Mouse (Mus musculus) MEL (cell line): ENCODE results near the gene Rpl19. TPM values are rescaled to one million over a fixed set of nuclear protein-coding genes. Genes with fewer than 3 reads are reported as not detected.

ENCODE experiments used
- DNase-seq: peaks from one replicate; pipeline ENCODE4 v3.0.0; 2011; ENCODE audit warnings: low read depth, low spot score
- H3K27ac ChIP-seq: 2 replicates; pipeline ENCODE4 v1.5.1; 2012; ENCODE audit warnings: low read depth, mild to moderate bottlenecking, control low read depth, low read length, moderate library complexity; ENCODE audit not compliant: control insufficient read depth
- H3K27me3 ChIP-seq, 2 experiments: fragments of 150-350 bp in 1 of 2; sonication (generic) in 1 of 2; 2 replicates each; pipeline ENCODE4 v1.6.1; 2012; ENCODE audit warnings: low read length in 2 of 2, mild to moderate bottlenecking in 2 of 2, improper control_type of control experiment in 1 of 2, moderate library complexity in 1 of 2; ENCODE audit not compliant: insufficient read depth in 2 of 2, control insufficient read depth in 1 of 2
- H3K36me3 ChIP-seq, 2 experiments: 2 replicates each; pipeline ENCODE4 v1.6.1; 2012 to 2014; ENCODE audit warnings: low read length in 2 of 2, improper control_type of control experiment in 1 of 2, inconsistent platforms in 1 of 2, mild to moderate bottlenecking in 1 of 2; ENCODE audit not compliant: insufficient read depth in 2 of 2, control insufficient read depth in 1 of 2
- H3K4me1 ChIP-seq, 2 experiments: fragments of 150-350 bp in 1 of 2; sonication (generic) in 1 of 2; 2 replicates each; pipeline ENCODE4 v1.6.1; 2012; ENCODE audit warnings: low read length in 2 of 2, improper control_type of control experiment in 1 of 2, mild to moderate bottlenecking in 1 of 2; ENCODE audit not compliant: insufficient read depth in 2 of 2, control insufficient read depth in 1 of 2
- H3K4me3 ChIP-seq, 2 experiments: fragments of 150-350 bp in 1 of 2; sonication (generic) in 1 of 2; 2 replicates each; pipeline ENCODE4 v1.5.1; 2012; ENCODE audit warnings: low read depth in 2 of 2, low read length in 2 of 2, mild to moderate bottlenecking in 2 of 2, moderate library complexity in 2 of 2, control low read depth in 1 of 2, improper control_type of control experiment in 1 of 2; ENCODE audit not compliant: control insufficient read depth in 1 of 2, insufficient read depth in 1 of 2
- H3K79me2 ChIP-seq: 2 replicates; pipeline ENCODE4 v1.6.1; 2012; ENCODE audit warnings: mild to moderate bottlenecking, low read length, moderate library complexity; ENCODE audit not compliant: control insufficient read depth, poor library complexity, insufficient read depth
- H3K9ac ChIP-seq: 2 replicates; pipeline ENCODE4 v1.6.1; 2012; ENCODE audit warnings: low read depth, mild to moderate bottlenecking, control low read depth, low read length, moderate library complexity; ENCODE audit not compliant: control insufficient read depth, poor library complexity, severe bottlenecking
- H3K9me3 ChIP-seq: fragments of 150-350 bp; sonication (generic); replicated peaks from 2 replicates; pipeline ENCODE4 v1.6.1; 2012; ENCODE audit warnings: mild to moderate bottlenecking, low read length, improper control_type of control experiment, moderate library complexity; ENCODE audit not compliant: insufficient read depth
- BHLHE40 ChIP-seq: IDR thresholded peaks from 2 replicates; pipeline ENCODE4 v1.6.1; 2012; ENCODE audit warnings: low read depth, mild to moderate bottlenecking, inconsistent platforms, low read length, improper control_type of control experiment, borderline replicate concordance
- CTCF ChIP-seq, 3 experiments: IDR thresholded peaks in 2 of 3; conservative IDR thresholded peaks in 1 of 3; 2 replicates each; pipeline ENCODE4 v1.5.1; 2011 to 2012; ENCODE audit warnings: low read length in 3 of 3, low read depth in 2 of 3, mild to moderate bottlenecking in 2 of 3, improper control_type of control experiment in 1 of 3, inconsistent platforms in 1 of 3, mixed read lengths in 1 of 3, moderate library complexity in 1 of 3; ENCODE audit not compliant: control insufficient read depth in 1 of 3, insufficient read depth in 1 of 3, poor library complexity in 1 of 3, severe bottlenecking in 1 of 3
- ETS1 ChIP-seq: IDR thresholded peaks from 2 replicates; pipeline ENCODE4 v1.6.1; 2012; ENCODE audit warnings: low read depth, mild to moderate bottlenecking, inconsistent platforms, low read length, improper control_type of control experiment, moderate library complexity
- GABPA ChIP-seq: IDR thresholded peaks from 2 replicates; pipeline ENCODE4 v1.6.1; 2012; ENCODE audit warnings: low read depth, mild to moderate bottlenecking, inconsistent platforms, low read length, improper control_type of control experiment, moderate library complexity
- GATA1 ChIP-seq: IDR thresholded peaks from 2 replicates; pipeline ENCODE4 v1.6.1; 2011; ENCODE audit warnings: low read depth, low read length, improper control_type of control experiment
- HCFC1 ChIP-seq: IDR thresholded peaks from 2 replicates; pipeline ENCODE4 v1.6.1; 2012; ENCODE audit warnings: low read depth, mild to moderate bottlenecking, inconsistent platforms, low read length, improper control_type of control experiment, moderate library complexity
- KAT2A ChIP-seq: conservative IDR thresholded peaks from 2 replicates; pipeline ENCODE4 v1.6.1; 2012; ENCODE audit warnings: low read depth, low read length, improper control_type of control experiment, inconsistent platforms
- MAX ChIP-seq: IDR thresholded peaks from 2 replicates; pipeline ENCODE4 v1.6.1; 2011; ENCODE audit warnings: low read length, improper control_type of control experiment
- MEF2A ChIP-seq: IDR thresholded peaks from 2 replicates; pipeline ENCODE4 v1.6.1; 2014; ENCODE audit warnings: low read depth, mild to moderate bottlenecking, inconsistent platforms, low read length, improper control_type of control experiment; ENCODE audit not compliant: poor library complexity, insufficient replicate concordance, severe bottlenecking; ENCODE audit errors: extremely low read depth
- NRF1 ChIP-seq: IDR thresholded peaks from 2 replicates; pipeline ENCODE4 v1.6.1; 2014; ENCODE audit warnings: low read depth, mild to moderate bottlenecking, inconsistent platforms, low read length, improper control_type of control experiment, moderate library complexity; ENCODE audit not compliant: poor library complexity, insufficient read depth, severe bottlenecking
- POLR2A ChIP-seq, 2 experiments: IDR thresholded peaks; 2 replicates each; pipeline ENCODE4 v1.6.1; 2011 to 2012; ENCODE audit warnings: low read length in 2 of 2, mild to moderate bottlenecking in 2 of 2, control low read depth in 1 of 2, improper control_type of control experiment in 1 of 2, low read depth in 1 of 2, moderate library complexity in 1 of 2; ENCODE audit not compliant: control insufficient read depth in 1 of 2, insufficient read depth in 1 of 2, poor library complexity in 1 of 2
- POLR2AphosphoS2 ChIP-seq: IDR thresholded peaks from 2 replicates; pipeline ENCODE4 v1.6.1; 2011; ENCODE audit warnings: low read length, improper control_type of control experiment
- TAL1 ChIP-seq: IDR thresholded peaks from 2 replicates; pipeline ENCODE4 v1.6.1; 2012; ENCODE audit warnings: mild to moderate bottlenecking, inconsistent platforms, low read length, moderate library complexity, mixed read lengths
- USF1 ChIP-seq: IDR thresholded peaks from 2 replicates; pipeline ENCODE4 v1.6.1; 2014; ENCODE audit warnings: low read depth, mild to moderate bottlenecking, inconsistent platforms, low read length, improper control_type of control experiment, moderate library complexity
- USF2 ChIP-seq, 2 experiments: IDR thresholded peaks; 2 replicates each; pipeline ENCODE4 v1.6.1; 2011 to 2012; ENCODE audit warnings: improper control_type of control experiment in 2 of 2, low read length in 2 of 2, borderline replicate concordance in 1 of 2, inconsistent platforms in 1 of 2, low read depth in 1 of 2, mild to moderate bottlenecking in 1 of 2; ENCODE audit not compliant: insufficient read depth in 1 of 2
- ZC3H11A ChIP-seq: IDR thresholded peaks from 2 replicates; pipeline ENCODE4 v1.6.1; 2012; ENCODE audit warnings: low read depth, mild to moderate bottlenecking, inconsistent platforms, low read length, improper control_type of control experiment
- ZNF384 ChIP-seq: IDR thresholded peaks from 2 replicates; pipeline ENCODE4 v1.6.1; 2012; ENCODE audit warnings: low read depth, mild to moderate bottlenecking, inconsistent platforms, low read length, improper control_type of control experiment
- polyA plus RNA-seq, 2 experiments: library from polyadenylated mRNA; stranded (reverse) in 1 of 2; unstranded in 1 of 2; fragments of >175 nt in 1 of 2; fragments of >200 nt in 1 of 2; gene quantifications; 2 replicates each; pipeline versions ENCODE4 v1.2.1 to v1.2.4; 2012; ENCODE audit warnings: low replicate concordance in 2 of 2, low read depth in 1 of 2; ENCODE audit not compliant: insufficient read length in 2 of 2, insufficient read depth in 1 of 2, missing spikeins in 1 of 2
- total RNA-seq: library from RNA; depleted of rRNA; stranded (reverse); fragments of 300-350 nt; gene quantifications from 2 replicates; pipeline ENCODE4 v1.2.3, GENCODE M21; 2012

The Rpl19 gene
- total and polyA plus RNA-seq, 3 experiments, result 210 to 4,715 (median 2,650) TPM

DNA sequence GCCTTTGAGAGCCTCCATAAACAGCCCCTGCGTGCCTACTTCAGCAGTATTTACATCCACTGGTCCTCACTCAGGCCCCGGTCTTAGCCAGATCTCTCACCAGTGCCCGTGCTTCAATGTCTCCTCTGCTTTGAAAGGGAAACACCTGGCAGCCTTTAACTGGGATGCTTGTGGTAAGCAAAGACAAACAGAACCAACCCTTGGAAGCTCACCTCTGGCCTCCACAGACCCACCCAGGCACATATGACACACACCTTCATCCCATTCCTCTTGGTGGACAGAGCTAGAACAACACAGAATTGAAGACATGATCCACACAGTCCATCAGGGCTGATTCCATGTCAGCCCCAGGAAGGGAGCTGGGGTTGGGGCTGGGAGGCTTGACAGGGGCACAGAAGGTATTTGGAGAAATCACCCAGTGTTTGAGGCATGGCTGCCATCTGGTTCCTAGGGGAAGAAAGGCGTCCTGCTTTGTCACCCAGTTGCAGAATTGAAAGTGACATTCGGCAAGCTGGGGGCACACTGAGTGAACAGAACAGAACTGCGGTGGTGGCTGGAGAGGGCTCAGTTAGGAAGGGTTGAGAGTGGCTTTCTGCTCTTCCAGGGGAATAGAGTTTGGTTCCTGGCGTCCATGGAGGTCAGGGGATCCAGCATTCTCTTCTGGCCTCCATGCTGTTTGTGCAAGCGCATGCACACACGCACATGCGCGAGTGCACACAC, 28.3 kb upstream of the Rpl19 start:
- Histone ChIP-seq H3K27me3 (no peaks in the 10 kb centered on the region), H3K9ac (no peak overlapping the region)

GRCm38 (mm10) chr11:97998898-97999608, 27.5 kb upstream of the Rpl19 start:
- Histone ChIP-seq H3K9ac (peak overlapping the region; percentile 31; the same call in 1 of the 2 replicates), H3K4me3 (peak overlapping the region; percentile 11 to 28; a peak in 2 of 4 replicates), H3K36me3 (peaks cover 0 to 8% of the 10 kb centered on the region in 2 experiments; a peak in 2 of 4 replicates), H3K4me1 (peaks cover 8 to 24% of the 10 kb centered on the region in 2 experiments; a peak in 3 of 4 replicates), H3K27me3 (no peaks in the 10 kb centered on the region), H3K79me2 (no peaks in the 10 kb centered on the region), H3K9me3 (no peaks in the 10 kb centered on the region), H3K27ac (no peak overlapping the region)
- TF ChIP-seq USF2 (IDR thresholded peaks at IDR 0.05; ENCODE audit: borderline replicate concordance in 1 of 2, insufficient read depth in 1 of 2, low read depth in 1 of 2, low read length in 2 of 2) (0 out of 4 replicates have a peak, but pooled peaks of 1 of the 2 experiments have one; percentile 17), BHLHE40 (peak; percentile 75), ZNF384 (peak; percentile 68; the same call in 1 of the 2 replicates), POLR2A (IDR thresholded peaks at IDR 0.05; ENCODE audit: control insufficient read depth in 1 of 2, insufficient read depth in 1 of 2, low read depth in 1 of 2, low read length in 2 of 2, poor library complexity in 1 of 2) (no peak), USF1 (peak; percentile 79), MAX (peak; percentile 3; the same call in 1 of the 2 replicates), ETS1 (0 out of 2 replicates have a peak, but pooled peaks have one; percentile 10), GATA1 (no peak)
- peak; percentile 69 for DNase-seq

More for the DNA sequence above, 28.3 kb upstream of the Rpl19 start:
- H3K79me2 ChIP-seq, result no peaks in the 10 kb centered on the region
- DNase-seq, result no peak
- H3K9me3 ChIP-seq, result no peaks in the 10 kb centered on the region
- no peak overlapping the region for H3K4me3 ChIP-seq
- H3K4me1 ChIP-seq, result peaks cover 8 to 27% of the 10 kb centered on the region in 2 experiments; a peak in 3 of 4 replicates
- peaks cover 0 to 8% of the 10 kb centered on the region in 2 experiments; a peak in 2 of 4 replicates for H3K36me3 ChIP-seq
- TF ChIP-seq NRF1, result no peak
- TF ChIP-seq GATA1, result no peak
- no peak for TF ChIP-seq CTCF (IDR thresholded peaks at IDR 0.05 in 2 of 3, conservative IDR thresholded peaks at IDR 0.05 in 1 of 3; ENCODE audit: control insufficient read depth in 1 of 3, insufficient read depth in 1 of 3, low read depth in 2 of 3, low read length in 3 of 3, poor library complexity in 1 of 3, severe bottlenecking in 1 of 3)
- no peak for TF ChIP-seq USF2 (IDR thresholded peaks at IDR 0.05; ENCODE audit: borderline replicate concordance in 1 of 2, insufficient read depth in 1 of 2, low read depth in 1 of 2, low read length in 2 of 2)
- no peak for TF ChIP-seq ETS1
- no peak for TF ChIP-seq KAT2A
- no peak for TF ChIP-seq POLR2AphosphoS2
- no peak for TF ChIP-seq ZC3H11A
- TF ChIP-seq GABPA, result no peak
- no peak for TF ChIP-seq HCFC1
- TF ChIP-seq TAL1, result no peak
- TF ChIP-seq MEF2A, result no peak
- TF ChIP-seq, all 39 proteins: peak for 0
- no peak overlapping the region for H3K27ac ChIP-seq
